Mouse (Mus musculus): ENCODE data around the gene Fam162b.

Gene Fam162b

DNA sequence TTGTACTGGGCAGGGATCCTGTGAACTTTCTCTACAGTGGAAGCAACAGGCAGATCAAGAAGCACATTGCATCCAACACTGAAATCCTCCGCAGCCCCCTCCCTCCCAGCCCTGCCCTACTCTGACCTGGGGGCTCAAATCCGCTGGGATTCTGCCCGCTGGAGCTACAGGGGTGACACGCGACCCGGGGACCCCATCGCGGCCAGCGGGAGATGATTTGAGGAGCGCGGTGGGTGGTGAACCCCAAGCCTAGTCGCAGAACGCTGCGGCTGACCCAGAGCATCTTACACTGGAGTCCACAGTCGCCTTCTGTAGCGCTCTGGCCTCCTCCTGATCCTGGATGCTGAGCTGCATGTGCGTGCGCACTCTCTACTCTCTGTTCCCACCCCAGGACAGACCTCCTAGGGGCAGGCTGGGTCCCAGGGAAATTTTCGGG, at the start of gene Fam162b:
Gene Fam162b, minus strand, starts transcription at position 379 of the 436 bp plus-strand sequence.
- no peak for DNase-seq

DNA sequence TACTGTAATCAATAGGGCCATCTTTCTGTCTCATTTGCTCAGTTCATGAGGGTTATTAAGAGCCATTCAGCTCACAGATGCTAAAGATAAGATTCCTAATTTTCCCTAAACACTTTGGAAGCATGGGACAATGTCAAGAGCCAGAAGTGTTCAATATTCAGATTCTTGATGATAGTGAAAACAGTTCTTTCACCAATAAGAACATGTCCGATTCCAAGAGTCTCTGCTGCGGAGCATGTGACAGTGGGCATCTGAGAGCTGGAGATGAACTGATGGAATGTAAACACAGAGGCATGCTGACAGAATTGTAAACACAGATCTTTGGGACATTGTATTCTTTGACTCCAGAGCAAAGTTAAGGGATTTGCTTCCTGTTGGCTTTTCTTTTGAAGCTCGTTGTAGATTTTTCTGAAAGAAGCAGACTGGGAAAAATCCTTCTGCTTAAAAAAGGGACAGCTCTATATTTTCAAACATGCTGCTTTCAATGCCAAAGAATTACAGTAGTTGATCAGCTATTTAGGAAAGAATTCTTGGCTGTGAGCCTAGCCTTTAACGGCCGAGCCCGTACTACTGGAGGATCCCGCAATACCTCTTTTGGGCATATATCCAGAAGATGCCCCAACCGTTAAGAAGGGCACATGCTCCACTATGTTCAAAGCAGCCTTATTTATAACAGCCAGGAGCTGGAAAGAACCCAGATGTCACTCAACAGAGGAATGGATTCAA, 41.3 kb upstream of the Fam162b start, which contains the start of gene Gprc6a:
Gene Gprc6a, minus strand, starts transcription at position 51 of the 726 bp plus-strand sequence.
- DNase-seq = no peak

DNA sequence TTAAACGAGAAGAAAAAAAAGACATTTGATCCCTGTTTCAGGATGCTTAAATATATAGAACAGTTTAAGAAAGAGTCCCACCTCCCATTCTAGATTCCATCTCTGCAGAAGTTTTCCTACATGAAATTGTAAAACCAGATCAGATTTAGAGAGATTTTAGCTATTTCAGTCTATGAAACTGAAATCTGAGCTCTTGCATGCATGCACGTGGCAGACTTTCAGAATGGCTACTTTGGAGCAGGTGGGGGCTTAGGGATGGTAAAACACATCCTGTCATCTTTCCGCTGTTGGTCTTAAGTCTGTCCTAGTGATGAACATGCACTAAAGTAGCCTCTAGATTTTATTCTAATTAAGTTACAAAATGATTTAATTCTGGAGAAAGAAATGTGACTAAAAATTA, 30.9 kb upstream of the Fam162b start:
- DNase-seq = no peak

DNA sequence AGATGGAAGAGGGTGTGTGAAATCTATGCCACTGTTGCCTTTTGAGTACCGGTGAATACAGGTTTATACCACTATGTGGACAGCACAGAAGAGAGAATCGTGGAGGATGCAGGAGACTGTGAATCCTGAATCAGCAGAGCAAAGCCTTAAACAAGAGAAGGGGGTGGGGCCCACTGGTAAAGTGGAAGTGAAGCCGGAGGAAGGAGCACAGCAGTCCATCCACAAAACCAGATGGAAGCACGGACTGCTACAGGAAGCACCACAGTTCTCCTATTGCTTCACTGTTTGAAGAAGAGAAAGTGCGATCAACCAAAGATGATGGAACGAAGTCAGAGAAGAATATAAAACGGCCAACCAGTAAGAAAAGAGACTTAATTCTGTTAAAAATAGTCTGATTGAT, 29.8 kb upstream of the Fam162b start:
- no peak for DNase-seq

DNA sequence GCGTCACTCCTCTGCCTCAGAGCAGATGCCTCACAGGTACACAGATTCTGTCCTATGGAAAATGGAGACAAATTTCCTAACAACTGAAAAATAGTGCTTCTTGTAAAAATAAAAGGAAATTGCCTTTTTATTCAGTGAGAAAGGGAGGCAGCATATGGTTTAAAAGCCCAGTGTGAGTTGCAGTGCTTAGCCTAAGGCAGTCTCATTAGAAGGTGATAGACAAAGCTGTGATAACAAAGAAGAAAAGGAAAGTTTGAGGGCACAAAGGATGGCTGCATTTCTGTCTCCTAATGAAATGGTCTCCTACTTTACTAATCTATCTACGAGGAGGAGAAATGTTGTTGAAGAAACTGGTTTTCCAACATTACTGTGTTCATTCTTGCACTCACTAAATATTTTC, 28.2 kb upstream of the Fam162b start:
- no peak for DNase-seq

DNA sequence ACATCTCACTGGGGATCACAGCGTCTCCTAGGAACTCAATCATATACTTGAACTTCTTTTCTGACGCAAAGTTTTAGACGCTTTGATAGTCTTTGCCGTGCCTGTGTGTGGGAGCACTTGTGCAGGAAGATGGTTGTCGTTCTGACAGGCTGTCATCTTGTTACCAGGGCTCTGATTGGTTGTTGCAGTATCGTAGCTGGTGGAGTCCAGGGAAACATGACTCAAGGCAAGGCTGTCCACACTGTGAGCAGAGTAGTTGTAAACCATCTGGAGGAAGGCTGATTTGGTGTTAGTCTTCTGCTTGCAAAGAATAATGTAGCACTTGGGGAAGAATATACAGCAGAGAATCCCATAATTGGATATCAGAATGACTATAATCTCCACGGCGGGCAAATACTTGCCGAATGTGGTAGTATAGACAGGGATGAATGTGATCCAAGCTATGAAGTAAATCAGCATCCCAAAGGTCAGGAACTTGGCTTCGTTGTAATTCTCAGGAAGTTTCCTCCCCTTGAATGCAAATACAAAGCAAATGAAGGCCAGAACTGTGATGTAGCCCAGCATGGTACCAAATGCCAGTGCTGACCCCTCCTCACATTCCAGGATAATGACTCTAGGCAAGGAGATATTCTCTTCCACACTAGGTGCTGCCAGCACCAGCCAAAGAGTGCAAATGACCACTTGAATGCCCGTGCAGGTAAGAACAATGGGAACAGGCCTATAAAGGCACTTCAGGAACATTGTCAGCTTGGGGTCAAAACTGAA, 24.7 kb upstream of the Fam162b start:
- no peak for DNase-seq

DNA sequence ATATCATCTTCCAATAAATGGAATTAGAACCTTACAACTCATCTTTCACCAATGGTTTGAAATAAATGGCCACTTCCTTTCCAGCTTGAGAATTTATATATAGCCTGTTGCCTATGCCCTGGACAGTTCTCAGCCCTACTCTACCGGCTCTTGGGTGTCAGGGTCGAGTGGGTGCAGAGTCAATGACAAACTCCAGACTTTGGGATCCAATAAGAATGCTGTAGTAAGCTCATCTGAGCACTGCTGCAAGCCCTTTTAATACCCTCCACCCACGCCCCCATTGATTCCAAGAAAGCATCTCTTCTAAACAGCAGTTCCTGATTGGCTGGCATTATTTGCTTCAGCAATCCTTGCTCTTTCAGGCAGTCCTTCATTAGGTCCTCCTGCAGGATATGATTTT, 23.1 kb upstream of the Fam162b start:
- no peak for DNase-seq

DNA sequence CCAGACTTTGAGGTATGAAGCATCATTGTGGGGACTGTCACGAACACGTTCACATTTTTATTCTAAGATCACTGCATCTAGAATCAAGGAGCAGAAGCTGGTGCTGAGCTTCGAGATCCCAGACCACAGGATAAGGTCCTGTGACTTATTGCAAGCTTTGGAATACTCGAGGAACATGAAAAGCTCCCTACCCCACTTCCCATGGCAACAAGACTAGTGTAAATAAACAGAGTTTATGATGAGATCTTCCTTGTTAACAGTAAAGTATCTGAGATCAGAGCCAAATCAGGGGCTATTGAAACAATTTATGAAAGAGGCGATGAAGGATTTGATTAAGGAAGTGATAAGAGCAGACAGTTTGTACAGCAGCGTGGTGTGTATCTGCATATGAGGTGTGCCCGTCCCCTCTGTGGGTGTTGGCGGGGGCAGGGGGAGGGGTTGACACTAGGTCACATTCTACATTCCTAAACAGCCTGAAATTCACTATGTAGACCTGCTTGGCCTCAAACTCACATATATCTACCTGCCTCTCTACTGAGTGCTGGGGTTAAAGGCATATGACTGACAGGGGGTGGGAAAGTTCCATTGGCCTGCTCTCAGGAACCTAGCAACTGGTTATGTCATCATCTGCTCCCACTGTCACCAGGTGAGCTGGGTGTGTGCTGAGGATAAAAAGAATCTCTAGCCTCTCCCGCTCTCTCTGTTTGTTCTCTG, 21.8 kb upstream of the Fam162b start:
- DNase-seq = no peak

DNA sequence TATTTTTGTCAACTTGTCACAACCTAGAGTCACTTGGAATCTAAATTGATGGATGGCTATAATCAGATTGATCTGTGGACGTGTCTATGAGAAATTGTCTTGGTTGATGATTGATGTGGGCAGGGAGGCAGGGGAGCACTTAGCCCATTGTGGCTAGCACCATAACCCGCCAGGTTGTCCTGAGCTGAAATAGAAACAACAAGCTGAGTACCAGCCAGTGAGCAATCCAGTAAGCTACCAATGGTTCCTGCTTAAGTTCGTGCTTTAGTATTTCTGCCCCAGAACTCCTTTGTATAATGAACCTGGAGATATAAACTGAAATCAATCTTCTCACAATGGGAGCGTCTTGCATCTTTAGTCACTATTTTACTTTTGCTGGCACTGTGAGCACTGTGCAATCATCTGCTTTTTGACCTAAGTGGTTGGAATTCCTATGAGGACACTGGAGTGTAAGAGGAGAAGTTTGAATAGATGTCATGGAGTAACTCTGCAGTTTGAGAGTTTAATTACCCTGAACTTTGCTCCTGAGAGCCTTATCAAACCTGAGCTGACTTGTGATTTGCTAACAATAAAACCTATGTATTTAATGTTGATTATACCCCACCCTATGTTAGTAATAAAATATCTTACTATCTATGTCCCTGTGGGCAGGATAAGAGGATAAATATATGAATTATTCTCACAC, 19.6 kb upstream of the Fam162b start:
- DNase-seq = no peak

DNA sequence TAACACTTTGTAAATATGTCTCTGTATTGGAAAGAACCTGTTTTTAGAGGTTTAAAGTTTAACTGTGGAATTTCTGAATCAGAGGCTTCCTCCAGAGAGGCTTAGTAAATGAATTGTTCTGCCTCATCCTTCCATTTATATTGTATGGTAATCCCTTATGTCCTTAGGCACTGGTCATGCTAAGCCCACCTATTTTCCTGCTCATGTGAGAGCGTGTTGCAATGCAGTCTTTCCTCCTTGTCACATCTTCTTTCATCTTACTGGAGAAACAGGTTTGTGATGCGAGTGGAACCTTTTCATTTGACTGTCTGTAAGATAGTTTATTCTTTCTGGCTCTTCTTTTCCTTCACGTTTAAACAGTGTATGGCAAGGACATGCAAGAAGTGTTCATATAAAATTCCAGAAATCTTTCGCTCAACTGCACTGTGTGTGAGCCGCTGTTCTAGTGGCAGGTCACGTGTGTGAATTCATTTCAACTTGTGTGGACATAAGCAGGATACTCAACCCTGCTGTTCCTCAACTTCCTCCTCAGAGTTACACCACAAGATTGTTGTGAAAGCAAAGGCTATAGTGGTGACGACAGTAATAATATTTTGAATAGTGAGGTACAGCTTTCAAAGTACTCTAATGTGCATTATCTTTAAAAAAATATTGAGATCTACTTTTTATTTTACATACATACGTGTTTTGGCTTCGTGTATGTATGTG, 6.8 kb upstream of the Fam162b start:
- no peak for DNase-seq

DNA sequence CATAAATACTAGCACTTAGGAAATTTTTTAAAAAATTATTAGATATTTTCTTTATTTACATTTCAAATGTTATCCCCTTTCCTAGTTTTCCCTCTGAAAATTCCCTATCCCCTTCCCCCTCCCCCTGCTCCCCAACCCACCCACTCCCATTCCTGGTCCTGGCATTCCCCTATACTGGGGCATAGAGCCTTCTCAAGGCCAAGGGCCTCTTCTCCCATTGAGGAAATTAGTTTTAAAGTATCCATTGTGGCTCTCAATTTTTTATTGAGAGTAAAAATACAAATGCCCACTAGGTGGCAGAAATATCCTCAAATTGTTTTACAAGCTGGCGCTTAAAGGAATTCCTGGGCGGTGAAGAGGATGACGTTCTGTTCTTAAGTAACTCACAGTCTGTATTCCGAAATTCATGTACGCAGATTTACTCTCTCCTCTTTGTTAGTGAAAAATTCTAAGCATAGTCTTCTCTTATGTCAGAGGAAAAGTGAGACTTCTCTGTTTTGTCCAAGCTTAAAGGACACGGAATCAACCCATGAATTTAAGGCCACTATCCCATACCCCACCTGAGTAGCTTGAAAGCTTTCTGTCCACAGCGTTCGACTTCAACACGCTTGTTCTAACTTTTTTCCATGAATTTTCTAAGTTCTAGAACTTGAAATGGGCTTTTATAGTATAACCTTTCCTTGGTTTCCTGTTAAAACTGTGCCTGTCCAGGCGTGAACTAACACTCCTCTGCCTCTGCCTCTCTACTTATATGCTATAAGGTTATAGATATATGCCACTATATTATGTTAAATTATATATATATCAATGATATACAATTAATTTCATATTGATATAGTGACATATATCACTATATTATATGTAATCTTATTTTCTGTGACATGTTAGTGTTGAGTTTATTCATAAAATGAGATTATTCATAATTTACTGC, 4.9 kb upstream of the Fam162b start:
- no peak for DNase-seq

DNA sequence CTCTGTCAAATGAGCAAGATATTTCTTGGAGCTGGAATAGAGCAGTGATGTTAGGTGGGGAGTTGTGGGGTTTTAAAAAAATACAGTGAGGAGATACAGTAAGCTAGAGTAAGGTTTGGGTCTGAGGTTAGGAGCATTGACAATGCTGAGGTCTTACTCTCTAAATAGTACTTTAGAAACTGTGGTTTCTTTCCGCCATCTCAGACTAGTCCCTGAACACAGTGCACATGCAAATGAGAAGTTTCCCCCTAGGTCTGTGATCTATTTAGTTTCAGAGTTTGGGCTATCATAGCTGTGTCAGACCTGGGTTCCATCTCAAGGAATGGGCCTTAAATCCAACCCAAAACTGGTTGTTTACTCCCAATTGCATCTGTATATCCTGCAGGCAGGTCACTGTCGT, 1.3 kb upstream of the Fam162b start:
- no peak for DNase-seq

DNA sequence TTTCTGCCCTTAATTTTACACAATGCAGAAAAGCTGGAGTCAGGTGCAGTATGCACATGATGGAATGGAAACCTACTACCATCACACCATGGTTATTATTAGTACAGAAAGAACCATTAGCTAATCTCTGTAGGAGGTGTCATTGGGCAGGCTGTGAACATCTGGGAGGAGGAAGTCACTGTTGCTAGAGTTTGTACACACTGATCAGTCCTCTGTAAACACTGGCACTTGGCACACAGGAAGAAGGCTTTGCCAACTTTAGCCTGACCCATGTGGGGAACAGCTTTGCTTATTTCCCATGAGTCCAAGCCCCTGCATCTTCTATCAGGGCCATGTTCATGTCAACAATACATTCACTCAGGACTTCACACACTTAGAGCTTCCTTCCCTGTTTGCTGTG, 5.4 kb downstream of the Fam162b start:
- no peak for DNase-seq

DNA sequence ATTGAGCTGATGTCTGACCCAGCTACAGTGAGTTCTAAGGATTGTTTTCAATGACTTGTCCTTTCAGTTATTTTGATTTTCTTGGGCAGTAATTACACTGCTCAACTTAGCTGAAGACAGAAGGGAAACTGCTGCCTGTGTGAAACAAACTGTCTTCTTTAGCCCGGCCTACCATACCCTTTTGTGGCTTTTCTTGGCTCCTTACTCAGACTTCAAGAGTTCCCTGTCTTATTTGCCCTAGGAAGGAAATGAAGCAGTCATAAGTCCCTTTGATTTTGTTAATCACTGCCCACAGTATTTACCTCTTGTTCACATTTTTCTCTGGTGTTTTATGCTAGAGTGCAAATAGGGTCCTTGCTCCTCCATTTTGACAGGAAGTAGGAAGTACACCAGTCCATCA, 5.9 kb downstream of the Fam162b start:
- DNase-seq = no peak

DNA sequence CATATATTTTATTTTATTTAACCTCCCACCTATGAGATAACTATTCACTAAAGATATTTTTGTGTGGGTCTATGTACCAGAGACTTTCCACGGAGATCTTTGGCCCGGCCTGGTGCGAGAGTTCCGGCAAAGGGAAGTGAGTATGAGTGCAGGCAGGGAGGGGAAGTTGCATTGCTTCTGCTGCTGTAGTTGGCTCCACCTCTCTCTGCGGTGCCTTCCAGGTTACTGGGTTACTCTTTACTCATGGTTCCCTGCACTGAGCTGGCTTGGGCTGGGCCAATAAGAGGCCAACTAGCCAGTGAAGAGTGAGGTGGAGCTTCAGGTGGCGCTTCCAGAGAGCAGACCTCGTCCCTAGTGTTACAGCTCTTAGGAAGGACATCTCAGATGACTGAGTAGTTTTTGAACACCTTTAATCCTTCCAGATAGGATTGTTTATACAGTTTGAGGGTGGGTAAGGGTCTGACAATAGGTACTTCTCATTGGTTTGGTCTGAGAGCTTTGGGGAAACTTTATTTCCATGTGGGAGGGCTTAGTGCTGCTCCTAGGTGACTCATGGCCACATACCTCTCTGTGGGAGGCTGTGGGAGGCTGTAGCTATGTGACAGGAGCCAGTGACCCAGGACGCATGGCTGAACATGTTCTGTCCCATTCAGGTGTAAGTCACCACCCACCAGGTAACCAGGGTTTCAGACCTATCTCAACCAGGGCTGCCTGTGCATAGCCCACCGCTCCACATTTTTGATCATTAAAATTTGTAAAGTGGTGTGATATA, 18.9 kb downstream of the Fam162b start:
- DNase-seq = peak; percentile 5

DNA sequence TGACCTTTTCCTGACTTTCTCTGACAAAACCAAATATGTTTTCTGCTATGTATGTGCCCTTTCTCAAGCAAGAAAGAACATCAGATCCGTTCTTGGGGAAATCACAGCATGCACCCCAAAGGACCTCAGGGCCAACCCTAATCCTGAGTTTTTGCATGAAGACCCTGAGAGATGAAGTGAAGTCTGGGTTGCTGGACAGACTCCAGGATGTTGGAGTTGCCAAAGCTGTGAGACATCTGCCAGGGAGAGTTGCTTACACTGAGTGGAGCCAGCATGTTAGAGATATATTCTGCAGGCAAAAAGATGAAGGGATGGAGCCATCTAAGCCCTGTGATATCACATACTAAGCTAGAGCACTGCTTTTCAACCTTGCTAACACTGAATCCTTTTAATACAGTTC, 34.3 kb downstream of the Fam162b start:
- no peak for DNase-seq

DNA sequence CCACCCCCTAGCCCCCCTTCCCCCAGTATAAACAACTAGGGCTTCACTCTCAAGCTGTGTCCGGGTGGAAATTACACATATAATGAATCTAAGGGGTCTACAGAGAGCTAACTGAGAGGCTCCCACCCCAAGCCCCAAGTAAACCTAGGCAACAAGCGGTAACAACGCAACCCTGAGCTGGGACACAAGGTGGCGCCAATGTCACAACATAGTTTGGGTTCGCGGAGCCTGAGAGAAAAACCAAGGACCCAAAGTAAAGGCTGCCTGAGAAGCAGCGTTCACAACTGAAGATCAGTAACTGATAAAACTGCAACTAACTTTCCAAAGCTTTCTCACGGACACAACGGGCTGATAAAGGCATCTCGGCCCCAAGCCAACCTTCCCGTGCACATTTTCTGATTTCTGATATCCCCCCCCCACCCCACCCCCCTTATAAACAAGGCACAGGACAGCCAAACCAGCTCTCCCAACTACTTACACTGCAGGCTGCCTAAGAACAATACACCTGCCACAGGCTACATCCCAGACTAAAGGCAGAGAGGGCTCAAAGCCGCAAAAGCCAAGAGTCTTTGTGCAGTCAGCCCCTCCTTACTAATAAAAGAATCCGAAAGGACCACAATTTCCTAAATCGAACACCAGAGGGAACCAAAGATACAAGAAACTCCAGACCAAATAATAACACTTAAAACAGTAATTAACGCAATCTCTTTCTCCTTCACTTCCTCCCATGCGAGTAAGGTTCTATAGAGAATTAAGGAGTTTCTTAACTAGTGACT, 36.8 kb downstream of the Fam162b start:
- peak; percentile 71 for DNase-seq

All from liver (tissue).